Mouse (Mus musculus) hindbrain, embryonic 11.5 days (tissue): ENCODE results near the gene Olfr965. TPM values are rescaled to one million over a fixed set of nuclear protein-coding genes. Genes with fewer than 3 reads are reported as not detected.
"Not testable (repeated sequence)": the region's sequence is repeated elsewhere in the genome, so short reads cannot be mapped to it uniquely, and the experiment has no call there.

ENCODE experiments used
- ATAC-seq: fragments of 200-750 bp; cut with Nextera tagmentation; 2 replicates; pipeline ENCODE4 v1.8.0; 2017; ENCODE audit warnings: mild to moderate bottlenecking, moderate TSS enrichment, moderate library complexity; ENCODE audit not compliant: low FRiP score
- DNase-seq: peaks from one replicate; pipeline ENCODE4 v3.0.0-alpha.2; 2015; ENCODE audit warnings: low spot score
- H3K27ac ChIP-seq: fragments of 300-500 bp; sonication (generic); 2 replicates; pipeline ENCODE4 v1.5.1; 2014; ENCODE audit warnings: mild to moderate bottlenecking, low read depth, low read length
- H3K27me3 ChIP-seq: fragments of 300-500 bp; sonication (generic); 2 replicates; pipeline ENCODE4 v1.6.1; 2014; ENCODE audit warnings: mild to moderate bottlenecking, low read length, moderate library complexity, mixed read lengths; ENCODE audit not compliant: control insufficient read depth, insufficient read depth
- H3K36me3 ChIP-seq: fragments of 300-500 bp; sonication (generic); 2 replicates; pipeline ENCODE4 v1.6.1; 2014; ENCODE audit warnings: mild to moderate bottlenecking, low read length, moderate library complexity, mixed read lengths; ENCODE audit not compliant: control insufficient read depth, insufficient read depth
- H3K4me1 ChIP-seq: fragments of 300-500 bp; sonication (generic); replicated peaks from 2 replicates; pipeline ENCODE4 v1.6.1; 2014; ENCODE audit warnings: low read length, mixed read lengths; ENCODE audit not compliant: control insufficient read depth, insufficient read depth
- H3K4me2 ChIP-seq: fragments of 300-500 bp; sonication (generic); replicated peaks from 2 replicates; pipeline ENCODE4 v1.6.1; 2014; ENCODE audit warnings: mild to moderate bottlenecking, low read depth, low read length
- H3K4me3 ChIP-seq: fragments of 300-500 bp; sonication (generic); 2 replicates; pipeline ENCODE4 v1.5.1; 2014; ENCODE audit warnings: low read depth, low read length
- H3K9ac ChIP-seq: fragments of 300-500 bp; sonication (generic); 2 replicates; pipeline ENCODE4 v1.6.1; 2014; ENCODE audit warnings: low read depth, low read length
- H3K9me3 ChIP-seq: fragments of 300-500 bp; sonication (generic); 2 replicates; pipeline ENCODE4 v1.6.1; 2016; ENCODE audit warnings: low read length; ENCODE audit not compliant: control insufficient read depth
- WGBS: fragments of 180-500 bp; shearing (Covaris S2); extraction: QIAGEN DNeasy Blood & Tissue Kit; methylation state at CpG from one replicate; pipeline ENCODE4 v1.1.7; 2014; 5-methylcytosine and 5-hydroxymethylcytosine counted together
- polyA plus RNA-seq: library from polyadenylated mRNA; unstranded; fragments of >200 nt; fragmentation: Nextera tagmentation; extraction: Ambion mirVana; gene quantifications from 2 replicates; pipeline ENCODE4 v1.2.1, GENCODE M21; 2014

The Olfr965 gene
- not detected in 2 replicates for polyA plus RNA-seq

- no peak within 1 kb of the TSS for H3K4me2 ChIP-seq
- H3K4me3 ChIP-seq, result no peak within 1 kb of the TSS
- H3K4me1 ChIP-seq, result no peaks in the 10 kb centered on the region
- H3K27me3 ChIP-seq, result no peaks in the 10 kb centered on the region
- no peak for ATAC-seq
- no peaks in the 10 kb centered on the region for H3K36me3 ChIP-seq
- DNase-seq, result no peak
- no peaks in the 10 kb centered on the region for H3K9me3 ChIP-seq
- no peak within 1 kb of the TSS for H3K27ac ChIP-seq
- no peak within 1 kb of the TSS for H3K9ac ChIP-seq
These were observed at the start of gene Olfr965 for GRCm38 (mm10) chr9:39711053-39711452. Gene Olfr965, plus strand, starts transcription at chr9:39711353.

- no peak within 1 kb of the TSS for H3K4me3 ChIP-seq
- ATAC-seq (no peak), DNase-seq (no peak)
- WGBS, result 97% methylated on average over 1 of the region's 1 CpGs
- no peaks in the 10 kb centered on the region for H3K27me3 ChIP-seq
- H3K36me3 ChIP-seq, result no peaks in the 10 kb centered on the region
- H3K27ac ChIP-seq, result no peak within 1 kb of the TSS
- H3K9me3 ChIP-seq, result no peaks in the 10 kb centered on the region; the same call in 1 of the 2 replicates
- no peaks in the 10 kb centered on the region for H3K4me1 ChIP-seq
- H3K4me2 ChIP-seq, result no peak within 1 kb of the TSS
- H3K9ac ChIP-seq, result no peak within 1 kb of the TSS
These were observed 44.2 kb upstream of the Olfr965 start, which contains the start of gene Olfr963 for GRCm38 (mm10) chr9:39666905-39667304. Gene Olfr963, plus strand, starts transcription at chr9:39667205.

GRCm38 (mm10) chr9:39669723-39670122 lies 41.4 kb upstream of the Olfr965 start:
- no peaks in the 10 kb centered on the region for H3K9me3 ChIP-seq
- H3K9ac ChIP-seq, result no peak overlapping the region
- no peak overlapping the region for H3K4me3 ChIP-seq
- 80% methylated on average over 2 of the region's 2 CpGs for whole genome bisulfite sequencing
- no peaks in the 10 kb centered on the region for H3K27me3 ChIP-seq
- DNase-seq, result no peak
- no peak for ATAC-seq
- H3K36me3 ChIP-seq, result no peaks in the 10 kb centered on the region
- no peaks in the 10 kb centered on the region for H3K4me1 ChIP-seq
- no peak overlapping the region for H3K4me2 ChIP-seq
- H3K27ac ChIP-seq, result no peak overlapping the region

GRCm38 (mm10) chr9:39674820-39675219 lies 36.3 kb upstream of the Olfr965 start:
- Histone ChIP-seq H3K4me2 (no peak overlapping the region), H3K9ac (no peak overlapping the region), H3K9me3 (no peaks in the 10 kb centered on the region), H3K4me1 (no peaks in the 10 kb centered on the region), H3K27ac (no peak overlapping the region), H3K4me3 (no peak overlapping the region), H3K36me3 (no peaks in the 10 kb centered on the region), H3K27me3 (no peaks in the 10 kb centered on the region)
- DNase-seq (no peak), ATAC-seq (no peak)
- WGBS, result 81% methylated on average over 2 of the region's 2 CpGs

- 88% methylated on average over 2 of the region's 2 CpGs for WGBS
- no peak overlapping the region for H3K4me2 ChIP-seq
- no peaks in the 10 kb centered on the region for H3K36me3 ChIP-seq
- H3K4me3 ChIP-seq, result no peak overlapping the region
- no peaks in the 10 kb centered on the region for H3K27me3 ChIP-seq
- no peak for ATAC-seq
- H3K9ac ChIP-seq, result no peak overlapping the region
- H3K27ac ChIP-seq, result no peak overlapping the region
- DNase-seq, result no peak
- no peaks in the 10 kb centered on the region for H3K9me3 ChIP-seq
- H3K4me1 ChIP-seq, result no peaks in the 10 kb centered on the region
These were observed 32.6 kb upstream of the Olfr965 start for GRCm38 (mm10) chr9:39678557-39678956.

DNA sequence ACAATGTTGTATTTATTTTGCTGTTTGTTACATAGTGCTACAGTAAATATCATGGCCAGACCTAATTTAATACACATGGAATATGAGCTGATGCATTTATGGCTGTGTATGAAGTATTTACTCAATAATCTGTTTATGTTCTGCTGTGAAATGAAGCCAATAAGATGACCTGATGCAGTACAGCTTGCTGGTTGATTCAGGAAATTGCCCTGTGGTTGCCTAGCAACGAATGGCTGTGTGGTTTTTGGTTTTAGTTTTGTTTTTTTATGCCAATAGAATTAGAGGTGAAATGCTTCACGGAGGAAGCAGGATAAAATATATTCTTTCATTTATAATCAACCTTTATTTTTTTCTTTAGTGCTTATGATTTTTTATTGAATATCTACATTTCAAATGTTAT lies 31.9 kb upstream of the Olfr965 start:
- no peaks in the 10 kb centered on the region for H3K4me1 ChIP-seq
- H3K27ac ChIP-seq, result no peak overlapping the region
- ATAC-seq (no peak), DNase-seq (no peak)
- H3K9me3 ChIP-seq, result no peaks in the 10 kb centered on the region
- no peak overlapping the region for H3K4me3 ChIP-seq
- H3K36me3 ChIP-seq, result no peaks in the 10 kb centered on the region
- no peak overlapping the region for H3K9ac ChIP-seq
- 62% methylated on average over 2 of the region's 2 CpGs for WGBS
- H3K4me2 ChIP-seq, result no peak overlapping the region
- no peaks in the 10 kb centered on the region for H3K27me3 ChIP-seq

DNA sequence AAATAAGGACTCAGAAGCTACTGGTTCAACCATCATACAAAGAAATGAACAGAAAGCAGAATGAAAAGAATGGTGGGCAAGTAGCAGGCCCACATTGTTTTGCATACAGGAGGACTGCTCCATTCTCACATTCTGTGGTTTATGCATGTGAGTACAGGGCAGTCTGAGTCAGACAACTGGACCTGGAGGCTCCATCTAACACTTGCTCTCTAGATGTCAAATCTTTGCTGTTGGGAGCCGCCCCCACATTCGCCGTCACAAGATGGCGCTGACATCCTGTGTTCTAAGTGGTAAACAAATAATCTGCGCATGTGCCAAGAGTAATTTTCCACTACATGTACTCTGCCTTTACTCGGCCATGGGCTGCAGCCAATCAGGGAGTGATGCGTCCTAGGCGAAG lies 10.0 kb upstream of the Olfr965 start:
- H3K27ac ChIP-seq, H3K4me3 ChIP-seq, H3K9ac ChIP-seq, DNase-seq, H3K4me2 ChIP-seq, H3K4me1 ChIP-seq, ATAC-seq, H3K36me3 ChIP-seq, H3K27me3 ChIP-seq, H3K9me3 ChIP-seq: not testable (repeated sequence)
- WGBS, result 93% methylated on average over 6 of the region's 8 CpGs

- DNase-seq (no peak), ATAC-seq (no peak)
- Histone ChIP-seq H3K4me3 (no peak within 1 kb of the TSS), H3K36me3 (no peaks in the 10 kb centered on the region), H3K27me3 (no peaks in the 10 kb centered on the region), H3K9me3 (no peaks in the 10 kb centered on the region), H3K9ac (no peak within 1 kb of the TSS), H3K4me1 (no peaks in the 10 kb centered on the region), H3K4me2 (no peak within 1 kb of the TSS), H3K27ac (no peak within 1 kb of the TSS)
These were observed 4.1 kb upstream of the Olfr965 start, which contains the start of gene Olfr149 for GRCm38 (mm10) chr9:39707017-39707416. Gene Olfr149, minus strand, starts transcription at chr9:39707117.

DNA sequence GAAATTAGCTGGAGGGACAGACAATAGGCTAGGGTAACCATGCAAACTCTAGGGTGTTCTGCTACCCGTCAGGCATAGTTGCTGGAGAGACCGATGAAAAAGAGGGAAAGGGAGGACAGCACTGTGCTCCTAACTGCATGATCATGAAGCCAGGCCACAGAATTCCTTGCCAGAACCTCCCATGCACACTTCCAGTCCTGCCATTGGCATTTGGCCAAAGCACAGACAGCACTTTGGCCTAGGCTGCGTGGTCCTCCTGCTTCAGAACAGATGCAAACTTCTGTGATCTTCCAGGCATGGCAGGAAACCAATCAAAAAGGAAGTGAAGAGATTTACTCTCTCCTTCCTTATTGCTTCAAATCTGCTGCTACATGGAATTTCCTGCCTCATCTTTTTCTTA lies 2.2 kb upstream of the Olfr965 start:
- 72% methylated on average over 3 of the region's 3 CpGs for WGBS
- ATAC-seq (no peak), DNase-seq (no peak)
- Histone ChIP-seq H3K27me3 (no peaks in the 10 kb centered on the region), H3K36me3 (no peaks in the 10 kb centered on the region), H3K9ac (no peak overlapping the region), H3K27ac (no peak overlapping the region), H3K4me2 (no peak overlapping the region), H3K4me3 (no peak overlapping the region), H3K9me3 (no peaks in the 10 kb centered on the region), H3K4me1 (no peaks in the 10 kb centered on the region)
